Mouse (Mus musculus): ENCODE measurements around the gene Ccdc47.
A peak's percentile ranks its signal among the peaks of the same experiment; 100 is the strongest.
"Not testable (repeated sequence)": the region's sequence is repeated elsewhere in the genome, so short reads cannot be mapped to it uniquely, and the experiment has no call there.

Gene Ccdc47

GRCm38 (mm10) chr11:106215927-106216729 lies at the start of gene Ccdc47:
Gene Ccdc47 (minus strand): TSS chr11:106216344.
- DNase-seq (ENCODE audit: low spot score) = peak; percentile 97

GRCm38 (mm10) chr11:106265570-106265969 lies 49.4 kb upstream of the Ccdc47 start:
- no peak for DNase-seq (ENCODE audit: low spot score)

GRCm38 (mm10) chr11:106264988-106265387 lies 48.8 kb upstream of the Ccdc47 start:
- no peak for DNase-seq (ENCODE audit: low spot score)

GRCm38 (mm10) chr11:106263963-106264362 lies 47.8 kb upstream of the Ccdc47 start:
- no peak for DNase-seq (ENCODE audit: low spot score)

GRCm38 (mm10) chr11:106260826-106261450 lies 44.8 kb upstream of the Ccdc47 start:
- no peak for DNase-seq (ENCODE audit: low spot score)

- no peak for DNase-seq (ENCODE audit: low spot score)
Measured at GRCm38 (mm10) chr11:106256775-106257174, 40.6 kb upstream of the Ccdc47 start.

- peak; percentile 97 for DNase-seq (ENCODE audit: low spot score)
Measured at GRCm38 (mm10) chr11:106255685-106256451, 39.7 kb upstream of the Ccdc47 start, which contains the start of the genes Ftsj3 and Psmc5. Gene Ftsj3 (minus strand): TSS chr11:106256079. Gene Psmc5 (plus strand): TSS chr11:106256154.

GRCm38 (mm10) chr11:106255174-106255573 lies 39.0 kb upstream of the Ccdc47 start:
- no peak for DNase-seq (ENCODE audit: low spot score)

- DNase-seq (ENCODE audit: low spot score) = no peak
Measured at GRCm38 (mm10) chr11:106254767-106255166, 38.6 kb upstream of the Ccdc47 start.

- no peak for DNase-seq (ENCODE audit: low spot score)
Measured at GRCm38 (mm10) chr11:106249326-106249725, 33.2 kb upstream of the Ccdc47 start.

- DNase-seq (ENCODE audit: low spot score) = no peak
Measured at GRCm38 (mm10) chr11:106246834-106247233, 30.7 kb upstream of the Ccdc47 start.

GRCm38 (mm10) chr11:106233978-106234377 lies 17.8 kb upstream of the Ccdc47 start:
- DNase-seq (ENCODE audit: low spot score) = not testable (repeated sequence)

GRCm38 (mm10) chr11:106220603-106221002 lies 4.5 kb upstream of the Ccdc47 start:
- DNase-seq (ENCODE audit: low spot score) = no peak

GRCm38 (mm10) chr11:106216730-106217490 lies 766 bp upstream of the Ccdc47 start, which contains the start of gene Ddx42:
Gene Ddx42 (plus strand): TSS chr11:106216926.
- DNase-seq (ENCODE audit: low spot score) = peak; percentile 92

- no peak for DNase-seq (ENCODE audit: low spot score)
Measured at GRCm38 (mm10) chr11:106215450-106215859, 689 bp downstream of the Ccdc47 start.

- no peak for DNase-seq (ENCODE audit: low spot score)
Measured at GRCm38 (mm10) chr11:106214856-106215255, 1.3 kb downstream of the Ccdc47 start.

- no peak for DNase-seq (ENCODE audit: low spot score)
Measured at GRCm38 (mm10) chr11:106212771-106213170, 3.4 kb downstream of the Ccdc47 start.

- DNase-seq (ENCODE audit: low spot score) = no peak
Measured at GRCm38 (mm10) chr11:106202123-106202465, 14.1 kb downstream of the Ccdc47 start, which contains the start of gene Strada. Gene Strada (minus strand): TSS chr11:106202168.

GRCm38 (mm10) chr11:106201337-106202122 lies 14.6 kb downstream of the Ccdc47 start:
- no peak for DNase-seq (ENCODE audit: low spot score)

- no peak for DNase-seq (ENCODE audit: low spot score)
Measured at GRCm38 (mm10) chr11:106200756-106201155, 15.4 kb downstream of the Ccdc47 start.

- DNase-seq (ENCODE audit: low spot score) = not testable (repeated sequence)
Measured at GRCm38 (mm10) chr11:106199997-106200396, 16.1 kb downstream of the Ccdc47 start.
